Mouse (Mus musculus): ENCODE results near the gene Dna2.
"Not testable (repeated sequence)": the region's sequence is repeated elsewhere in the genome, so short reads cannot be mapped to it uniquely, and the experiment has no call there.

Dna2 gene

DNA sequence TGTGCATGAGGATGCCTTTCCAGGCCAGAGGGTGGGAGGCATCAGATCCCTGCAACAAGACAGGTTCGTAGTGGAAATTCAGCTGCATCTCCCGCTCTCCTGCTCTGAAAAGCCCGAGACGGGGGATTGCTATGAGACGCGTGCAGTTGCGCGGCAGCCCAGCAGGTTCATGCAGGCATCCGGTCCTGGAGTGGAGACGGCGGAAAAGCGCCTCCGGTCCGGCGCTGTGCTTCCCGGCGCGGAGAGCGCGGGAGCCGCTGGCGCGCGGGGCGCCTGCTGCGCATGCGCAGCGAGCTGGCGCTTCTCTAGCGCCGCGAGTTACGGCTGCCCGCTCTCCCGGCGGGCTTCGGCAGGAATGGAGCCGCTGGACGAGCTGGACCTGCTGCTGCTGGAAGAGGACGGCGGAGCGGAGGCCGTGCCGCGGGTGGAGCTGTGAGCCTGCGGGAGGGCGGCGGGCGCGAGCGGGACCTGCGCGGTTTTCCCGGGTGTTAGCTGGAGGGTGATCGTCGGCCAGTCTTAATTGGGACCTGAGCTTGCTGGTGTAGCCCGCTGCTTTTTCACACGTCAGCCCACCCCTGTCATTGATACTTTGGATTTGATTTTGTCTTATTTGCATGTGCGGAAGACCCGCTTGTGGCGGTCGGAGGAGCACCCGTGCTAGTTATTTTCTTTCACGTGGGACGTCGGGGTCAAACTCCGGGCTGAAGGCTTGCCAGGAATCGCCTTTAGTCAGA lies at the start of gene Dna2:
Gene Dna2 (plus strand): TSS at position 289 of the 734 bp plus-strand sequence.
- peak; percentile 82 for DNase-seq (ENCODE audit: low read depth, low spot score)

DNA sequence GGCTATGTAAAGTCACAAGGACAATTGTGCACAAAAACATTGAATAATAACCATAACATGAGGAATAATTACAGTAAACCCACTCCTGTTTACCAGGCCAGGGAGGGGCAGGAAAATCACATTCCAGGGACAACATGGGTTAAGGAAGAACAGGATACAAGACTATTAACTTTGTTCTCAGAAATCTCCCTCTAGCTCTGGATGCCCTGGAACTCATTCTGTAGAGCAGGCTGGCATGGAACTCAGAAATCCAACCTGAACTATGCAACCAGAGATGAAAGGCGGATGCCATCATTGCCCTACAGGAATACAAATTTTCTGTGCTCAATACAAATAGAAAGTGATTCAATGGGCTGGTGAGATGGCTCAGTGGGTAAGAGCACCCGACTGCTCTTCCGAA lies 49.4 kb upstream of the Dna2 start:
- DNase-seq (ENCODE audit: low read depth, low spot score), result no peak

DNA sequence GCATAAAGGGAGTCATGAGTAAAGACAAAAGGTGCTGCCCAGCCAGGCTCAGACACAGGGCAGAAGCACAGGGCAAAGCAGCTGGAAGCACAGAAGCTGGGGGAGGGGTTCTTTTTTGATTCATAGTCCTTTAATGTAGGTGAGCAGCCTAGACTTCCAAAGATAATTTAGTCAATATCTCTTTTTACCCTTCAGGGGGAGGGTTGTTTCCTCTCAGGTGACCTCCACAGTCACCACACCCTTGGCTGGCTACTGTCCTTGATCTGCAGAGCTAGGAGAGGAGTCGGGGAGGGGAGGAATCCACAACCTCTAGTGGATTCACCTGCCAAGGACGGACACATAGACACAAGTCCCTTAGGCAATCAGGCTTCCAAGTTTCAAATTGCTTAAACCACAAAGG lies 48.8 kb upstream of the Dna2 start:
- DNase-seq (ENCODE audit: low read depth, low spot score), result no peak

- no peak for DNase-seq (ENCODE audit: low read depth, low spot score)
Measured at GRCm38 (mm10) chr10:62900144-62900543, 46.7 kb upstream of the Dna2 start.

GRCm38 (mm10) chr10:62901826-62902225 lies 45.0 kb upstream of the Dna2 start:
- no peak for DNase-seq (ENCODE audit: low read depth, low spot score)

- DNase-seq (ENCODE audit: low read depth, low spot score), result no peak
Measured at GRCm38 (mm10) chr10:62902829-62903228, 44.0 kb upstream of the Dna2 start.

GRCm38 (mm10) chr10:62906336-62906735 lies 40.5 kb upstream of the Dna2 start:
- DNase-seq (ENCODE audit: low read depth, low spot score), result no peak

GRCm38 (mm10) chr10:62908896-62909295 lies 37.9 kb upstream of the Dna2 start, which contains the start of gene Tet1:
TSS of gene Tet1 (minus strand) at chr10:62908996.
- not testable (repeated sequence) for DNase-seq (ENCODE audit: low read depth, low spot score)

GRCm38 (mm10) chr10:62911120-62911519 lies 35.7 kb upstream of the Dna2 start:
- no peak for DNase-seq (ENCODE audit: low read depth, low spot score)

GRCm38 (mm10) chr10:62918985-62919384 lies 27.8 kb upstream of the Dna2 start:
- DNase-seq (ENCODE audit: low read depth, low spot score), result no peak

- peak; percentile 86 for DNase-seq (ENCODE audit: low read depth, low spot score)
Measured at GRCm38 (mm10) chr10:62919925-62920765, 26.7 kb upstream of the Dna2 start, which contains the start of gene Slc25a16. TSS of gene Slc25a16 (plus strand) at chr10:62920633.

- DNase-seq (ENCODE audit: low read depth, low spot score), result no peak
Measured at GRCm38 (mm10) chr10:62920766-62921156, 26.1 kb upstream of the Dna2 start.

GRCm38 (mm10) chr10:62924096-62924635 lies 22.7 kb upstream of the Dna2 start:
- DNase-seq (ENCODE audit: low read depth, low spot score), result no peak

DNA sequence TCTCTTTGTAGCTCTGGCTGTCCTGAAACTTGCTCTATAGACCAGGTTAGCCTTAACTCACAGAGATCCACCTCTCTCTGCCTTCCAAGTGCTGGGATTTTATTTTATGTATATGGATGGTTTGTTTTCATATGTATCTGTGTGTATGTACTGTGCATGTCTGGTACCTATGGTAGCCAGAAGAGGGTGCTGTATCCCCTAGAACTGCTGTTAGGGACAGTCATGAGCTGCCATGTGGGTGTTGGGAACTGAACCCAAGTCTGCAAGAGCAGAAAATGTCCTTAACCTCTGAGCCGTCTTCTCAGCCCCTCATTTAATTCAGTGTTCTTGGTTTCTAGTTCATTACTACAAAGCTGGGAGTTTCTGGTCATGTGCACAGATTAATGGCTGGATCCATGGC lies 14.4 kb upstream of the Dna2 start:
- DNase-seq (ENCODE audit: low read depth, low spot score), result no peak

GRCm38 (mm10) chr10:62944975-62945580 lies 1.7 kb upstream of the Dna2 start:
- DNase-seq (ENCODE audit: low read depth, low spot score), result no peak

GRCm38 (mm10) chr10:62948551-62948950 lies 1.7 kb downstream of the Dna2 start:
- no peak for DNase-seq (ENCODE audit: low read depth, low spot score)

- no peak for DNase-seq (ENCODE audit: low read depth, low spot score)
Measured at GRCm38 (mm10) chr10:62963956-62964355, 17.1 kb downstream of the Dna2 start.

DNA sequence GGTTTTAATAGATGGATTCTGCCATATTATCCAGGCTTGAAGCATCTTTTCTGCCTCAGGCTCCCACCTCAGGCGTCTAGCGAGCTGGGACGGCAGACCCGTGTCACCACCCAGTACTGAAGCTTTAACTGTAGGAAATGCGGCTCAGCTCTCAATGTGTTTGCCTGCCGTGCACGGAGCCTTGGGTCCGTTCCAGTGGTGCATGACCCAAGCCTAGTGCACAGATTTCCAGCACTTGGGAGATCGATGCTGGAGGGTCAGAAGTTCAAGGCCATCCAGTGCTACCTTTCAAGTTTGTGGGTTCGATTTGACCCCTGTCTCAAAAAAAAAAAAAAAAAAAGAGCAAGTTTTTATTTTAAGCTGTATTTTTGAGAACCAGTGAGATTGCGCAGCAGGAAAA lies 19.0 kb downstream of the Dna2 start:
- no peak for DNase-seq (ENCODE audit: low read depth, low spot score)

DNA sequence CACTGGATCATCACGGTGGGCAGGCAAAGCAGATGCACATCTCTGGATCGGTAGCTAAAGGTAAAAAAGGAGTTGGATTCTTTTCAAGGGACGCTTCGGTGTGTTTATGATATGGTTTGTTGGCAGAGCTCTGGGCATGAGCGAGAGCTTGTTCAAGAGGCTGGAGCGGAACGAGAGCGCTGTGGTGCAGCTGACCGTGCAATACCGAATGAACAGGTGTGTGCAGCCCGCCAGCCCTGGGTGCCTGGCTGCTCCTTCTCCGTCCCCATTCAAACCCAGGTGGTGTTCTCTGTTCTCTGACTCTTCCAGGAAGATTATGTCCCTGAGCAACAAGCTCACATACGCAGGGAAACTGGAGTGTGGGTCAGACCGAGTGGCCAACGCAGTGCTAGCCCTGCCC lies 19.5 kb downstream of the Dna2 start:
- no peak for DNase-seq (ENCODE audit: low read depth, low spot score)

- peak; percentile 6 for DNase-seq (ENCODE audit: low read depth, low spot score)
Measured at GRCm38 (mm10) chr10:62971821-62972220, 25.0 kb downstream of the Dna2 start.

DNA sequence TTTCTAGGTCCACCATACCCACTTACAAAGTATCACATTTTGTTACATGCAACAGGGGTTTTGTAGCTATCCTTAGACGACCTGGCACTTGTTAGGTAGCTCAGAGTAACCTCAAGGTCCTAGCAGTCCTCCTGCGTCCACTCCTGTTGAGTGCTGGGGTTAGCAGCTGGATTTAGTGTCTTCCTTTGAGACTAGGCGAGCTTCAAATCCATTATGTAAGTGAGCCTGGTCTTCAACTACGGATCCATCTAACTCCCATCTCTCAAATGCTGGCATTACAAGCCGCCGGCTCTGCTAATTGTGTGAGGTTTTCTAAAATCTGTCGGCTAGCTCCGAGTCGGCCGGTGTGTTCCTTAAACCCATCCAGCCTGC lies 32.8 kb downstream of the Dna2 start:
- no peak for DNase-seq (ENCODE audit: low read depth, low spot score)

All from retina, postnatal 7 days (tissue).